Mouse (Mus musculus): ENCODE results near the gene Atp6v1d.

The Atp6v1d gene

GRCm38 (mm10) chr12:78790791-78791190, 70.6 kb downstream of the Atp6v1d start:
- DNase-seq = no peak

All from cerebellum, postnatal 36 days (tissue).